Mouse (Mus musculus): ENCODE measurements around the gene Hivep2.

Gene Hivep2

DNA sequence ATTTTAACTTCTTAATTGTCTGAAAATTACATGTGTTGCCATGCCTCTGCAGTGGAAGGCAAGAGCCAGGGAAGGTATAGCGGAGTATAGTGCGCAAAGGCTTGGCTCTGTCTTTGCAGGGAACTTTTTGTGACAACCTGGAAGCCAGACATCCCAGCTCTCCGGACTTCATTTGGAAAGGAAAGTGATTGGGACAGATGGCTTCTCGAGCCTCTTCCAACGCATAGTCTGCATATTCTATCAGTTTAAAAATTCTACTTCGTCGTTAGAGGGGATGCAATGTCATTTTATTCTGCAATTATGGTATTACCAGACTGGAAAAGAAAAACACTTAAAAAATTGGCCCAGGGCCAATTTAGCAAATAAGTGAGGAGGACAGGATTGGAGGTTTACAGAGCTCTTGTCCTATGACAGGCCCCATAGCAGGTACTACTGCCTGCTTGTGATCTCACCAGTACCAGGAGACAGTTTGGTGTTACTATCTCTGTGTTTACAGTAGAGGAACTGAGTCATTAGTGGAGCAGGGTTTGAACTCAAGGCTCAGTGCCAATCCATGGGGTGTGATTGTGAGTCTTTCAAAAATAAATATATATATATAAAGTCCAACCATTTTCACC, 7.8 kb downstream of the Hivep2 start:
- DNase-seq: no peak

DNA sequence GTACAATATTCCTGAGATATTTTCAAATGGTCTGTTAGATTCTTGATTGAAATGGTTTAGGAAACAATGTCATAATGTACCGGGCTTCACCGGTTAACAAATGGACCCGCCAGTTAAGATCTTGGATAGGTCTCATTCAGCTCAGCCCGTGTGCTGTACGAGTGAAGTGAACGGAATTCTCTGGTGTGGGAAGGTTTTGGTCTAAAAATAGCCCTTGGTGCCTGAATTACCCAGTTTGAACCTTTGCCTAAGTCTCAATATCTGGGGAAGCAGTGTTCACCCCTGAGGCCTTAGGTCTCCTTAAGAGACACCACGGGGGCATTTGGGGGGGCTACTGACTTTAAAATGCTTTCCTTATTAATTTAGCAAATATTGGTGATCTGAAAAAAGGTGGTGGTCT, 8.6 kb downstream of the Hivep2 start:
- DNase-seq: no peak

DNA sequence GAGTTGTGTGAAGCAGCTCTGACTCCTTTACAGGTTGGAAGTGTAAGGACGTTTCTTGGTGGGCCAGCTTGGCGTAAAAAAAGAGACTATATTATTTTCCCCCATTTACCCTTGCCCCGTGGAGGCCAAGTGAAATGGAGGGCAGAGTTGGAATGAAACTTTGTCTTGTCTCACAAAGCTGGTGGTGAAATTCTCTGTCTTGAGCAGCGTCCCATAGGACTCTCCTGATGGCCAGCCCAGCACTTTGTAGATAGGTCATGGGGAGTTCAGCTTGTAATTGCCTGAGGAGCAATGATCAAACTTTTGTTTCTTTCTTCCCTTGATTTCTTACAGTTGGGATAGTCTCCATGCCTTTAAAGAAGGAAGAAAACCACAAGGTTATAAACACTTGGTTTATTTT, 10.0 kb downstream of the Hivep2 start:
- no peak for DNase-seq

DNA sequence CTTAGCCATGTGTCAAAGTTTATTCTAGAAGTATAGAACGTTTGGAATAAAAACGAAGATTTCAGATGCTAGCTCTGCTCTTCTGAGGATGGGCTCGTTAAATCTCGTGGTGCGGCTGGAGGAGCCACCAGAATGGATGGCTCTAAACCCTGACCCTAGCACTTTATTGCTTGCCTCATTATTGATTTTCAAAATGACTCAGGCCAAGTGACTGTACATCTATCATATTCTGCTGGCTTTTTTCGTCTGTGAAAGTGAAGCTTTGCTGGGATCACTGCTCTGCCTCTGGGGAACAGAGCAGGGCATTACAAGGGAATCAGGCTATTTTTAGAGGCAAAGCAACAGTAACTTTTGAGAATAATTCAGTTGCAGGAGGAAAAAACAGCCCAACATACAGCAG, 10.4 kb downstream of the Hivep2 start:
- no peak for DNase-seq

DNA sequence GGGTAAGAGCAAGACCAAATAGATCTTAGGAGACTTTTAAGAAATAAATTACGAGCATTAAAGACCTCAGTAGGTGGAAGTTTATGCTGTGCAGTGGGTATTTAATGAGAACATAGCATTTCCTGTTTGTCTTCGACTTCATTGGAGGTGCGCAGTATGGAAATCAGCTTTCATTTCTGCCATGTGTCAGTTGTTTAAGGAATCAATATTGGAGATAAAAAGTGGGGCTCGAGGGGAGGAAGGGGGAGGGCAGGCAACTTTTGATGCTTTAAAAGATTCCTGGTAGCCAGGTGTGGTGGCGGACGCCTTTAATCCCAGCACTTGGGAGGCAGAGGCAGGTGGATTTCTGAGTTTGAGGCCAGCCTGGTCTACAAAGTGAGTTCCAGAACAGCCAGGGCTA, 16.4 kb downstream of the Hivep2 start:
- no peak for DNase-seq

DNA sequence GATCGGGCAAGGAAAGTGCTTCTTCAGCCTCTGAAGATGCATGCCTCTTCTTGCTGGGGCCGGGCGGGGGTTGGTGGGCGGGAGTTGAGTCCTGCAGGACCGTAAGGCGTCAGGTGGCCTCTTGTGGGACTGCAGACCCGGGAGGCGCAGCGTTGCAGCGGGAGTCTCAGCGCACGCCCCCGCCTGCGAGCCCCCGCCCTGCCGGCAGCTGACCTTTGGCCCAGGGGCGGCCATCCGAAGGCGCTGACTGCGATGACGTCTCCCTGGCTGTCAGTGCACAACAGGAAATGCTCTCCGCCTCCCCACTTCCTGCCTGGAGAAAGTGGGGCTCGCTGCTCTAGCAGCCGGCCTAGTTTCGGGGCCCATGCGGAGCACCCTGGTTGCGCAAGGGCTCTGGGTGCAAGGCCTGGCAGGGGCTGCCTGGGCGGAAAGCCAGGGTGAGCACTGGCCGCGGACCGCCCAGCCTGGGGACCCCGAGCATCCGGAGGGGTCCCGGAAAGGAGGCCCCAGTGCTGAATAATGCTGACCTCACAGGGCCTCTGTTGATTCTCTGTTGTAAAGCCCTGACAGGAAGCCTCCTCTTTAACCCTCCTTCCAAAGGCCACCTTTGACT, 17.0 kb downstream of the Hivep2 start:
- peak; percentile 88 for DNase-seq

DNA sequence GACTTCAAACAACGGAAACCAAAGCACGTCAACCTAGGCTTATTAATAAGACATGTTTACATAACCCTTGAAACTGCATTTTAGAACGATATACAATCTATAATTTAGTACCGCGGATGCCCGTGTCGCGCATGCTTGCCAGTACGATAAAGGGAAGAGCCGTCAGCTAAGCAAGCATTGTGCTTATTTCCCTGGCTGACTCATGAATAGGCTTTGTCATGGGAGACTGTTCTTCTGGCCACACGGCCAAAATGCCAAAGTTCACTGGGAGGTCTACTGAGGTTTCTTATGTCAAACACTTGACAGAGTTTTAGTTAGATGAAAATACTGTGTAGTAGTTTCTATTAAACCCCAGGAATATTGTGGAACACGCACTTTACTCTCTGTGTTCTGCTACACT, 17.8 kb downstream of the Hivep2 start:
- DNase-seq: peak; percentile 40

DNA sequence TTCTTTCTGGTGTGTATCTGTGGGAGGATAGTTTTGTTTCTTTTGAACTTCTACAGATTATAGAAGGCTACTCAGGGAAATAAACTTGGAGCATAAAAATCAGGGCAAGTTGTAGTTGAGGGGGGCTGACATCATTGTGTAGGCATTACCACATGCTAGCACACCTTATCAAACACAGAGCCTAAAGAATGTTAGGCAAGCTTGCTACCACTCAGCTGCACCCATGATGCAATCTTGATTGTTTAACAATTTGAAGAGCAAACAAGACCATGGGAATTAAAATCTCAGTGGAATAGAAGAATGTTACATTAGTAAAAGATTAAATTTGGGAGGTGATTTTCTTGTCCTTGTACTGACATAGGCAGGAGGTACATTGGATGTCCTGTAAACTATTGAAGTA, 18.4 kb downstream of the Hivep2 start:
- DNase-seq: no peak

DNA sequence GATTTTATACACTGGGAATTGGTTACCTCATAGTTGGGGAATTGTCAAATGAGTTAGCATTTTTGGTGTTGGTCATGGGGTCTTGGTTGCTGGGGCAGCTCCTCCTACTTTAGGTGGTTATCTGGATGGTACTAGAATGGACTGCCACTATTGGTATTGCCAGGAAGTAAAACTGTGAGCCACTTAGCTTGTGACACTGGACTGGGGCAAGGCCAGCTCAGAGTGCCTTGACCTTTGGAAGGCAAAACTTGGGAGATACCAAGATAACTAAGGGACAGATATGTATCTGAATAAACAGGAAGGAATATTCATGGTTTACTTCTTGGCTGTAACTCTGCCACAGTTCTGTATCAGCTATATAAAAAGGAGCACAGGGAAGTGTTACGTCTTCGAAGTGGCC, 20.7 kb downstream of the Hivep2 start:
- no peak for DNase-seq

DNA sequence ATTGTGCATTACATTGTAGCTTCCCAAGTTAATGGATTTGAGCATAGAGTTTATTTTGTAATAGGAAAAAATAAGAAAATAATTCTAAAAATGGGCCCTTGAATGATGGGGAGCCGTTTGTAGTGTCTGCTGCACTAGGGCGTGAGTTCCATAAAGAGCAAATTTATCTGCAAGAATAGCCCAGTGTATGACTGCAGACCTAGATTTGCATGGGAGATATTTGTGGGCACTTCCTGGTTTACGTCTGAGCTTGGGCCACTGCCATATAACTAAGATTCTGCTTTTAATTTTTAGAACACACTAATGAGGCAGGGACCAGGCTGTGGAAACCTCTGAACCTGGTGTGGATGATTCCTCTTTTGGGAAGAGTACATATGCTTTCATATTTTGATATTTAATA, 21.5 kb downstream of the Hivep2 start:
- no peak for DNase-seq

DNA sequence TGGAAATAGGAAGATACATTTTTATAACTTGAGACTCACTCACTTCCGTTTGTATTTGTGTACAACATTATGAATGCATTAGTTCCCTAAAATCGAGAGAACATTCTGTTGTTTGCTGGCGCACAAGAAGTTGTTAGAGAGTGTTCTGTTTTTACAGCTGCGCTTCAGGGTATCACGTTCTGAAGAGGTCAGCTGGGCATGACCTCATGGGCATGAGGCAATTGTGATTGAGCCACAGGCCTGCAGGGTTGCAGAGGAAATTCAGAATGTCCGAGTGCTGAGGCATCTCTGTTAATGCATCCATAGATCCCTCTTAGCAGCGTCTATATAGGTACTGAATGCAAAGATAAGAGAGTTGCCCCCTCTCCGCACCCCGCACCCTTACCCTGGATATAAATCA, 22.4 kb downstream of the Hivep2 start:
- no peak for DNase-seq

DNA sequence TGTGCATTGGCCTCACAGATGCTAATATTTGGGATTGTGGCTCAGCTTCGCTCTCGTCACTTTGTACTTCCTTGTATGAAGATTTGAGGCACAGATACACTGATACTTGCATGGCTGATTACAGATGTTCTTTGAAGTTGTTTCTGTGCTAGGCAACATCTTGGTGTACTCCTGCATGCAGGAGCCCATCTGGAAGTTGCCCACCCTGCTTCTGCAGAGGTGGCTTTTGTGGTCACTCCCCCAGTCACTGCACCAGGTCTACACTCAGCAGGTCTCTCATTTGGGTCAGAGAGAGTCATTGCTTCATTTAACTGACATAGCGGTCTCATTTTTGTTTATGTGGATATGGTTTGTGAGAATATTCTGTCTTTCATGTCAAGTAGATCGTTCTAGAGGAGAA, 22.9 kb downstream of the Hivep2 start:
- no peak for DNase-seq

DNA sequence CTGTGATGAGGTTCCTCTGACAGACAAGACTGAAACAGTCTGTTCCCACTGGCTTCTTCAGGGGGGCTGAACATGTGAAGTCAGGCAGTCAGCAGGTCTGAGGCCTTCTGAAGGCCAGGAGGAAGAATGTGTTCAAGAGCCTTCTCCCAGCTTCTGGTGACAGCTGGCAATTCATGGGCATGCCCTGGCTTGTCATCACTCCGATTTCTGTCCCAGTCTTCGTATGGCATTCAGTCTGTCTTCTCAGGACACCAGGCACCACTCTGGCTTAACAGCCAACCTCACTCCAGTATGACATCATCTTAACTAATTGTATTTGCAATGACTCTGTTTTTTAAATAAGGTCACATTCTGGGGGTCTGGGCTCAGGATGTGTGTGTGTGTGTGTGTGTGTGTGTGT, 25.0 kb downstream of the Hivep2 start:
- DNase-seq: no peak

DNA sequence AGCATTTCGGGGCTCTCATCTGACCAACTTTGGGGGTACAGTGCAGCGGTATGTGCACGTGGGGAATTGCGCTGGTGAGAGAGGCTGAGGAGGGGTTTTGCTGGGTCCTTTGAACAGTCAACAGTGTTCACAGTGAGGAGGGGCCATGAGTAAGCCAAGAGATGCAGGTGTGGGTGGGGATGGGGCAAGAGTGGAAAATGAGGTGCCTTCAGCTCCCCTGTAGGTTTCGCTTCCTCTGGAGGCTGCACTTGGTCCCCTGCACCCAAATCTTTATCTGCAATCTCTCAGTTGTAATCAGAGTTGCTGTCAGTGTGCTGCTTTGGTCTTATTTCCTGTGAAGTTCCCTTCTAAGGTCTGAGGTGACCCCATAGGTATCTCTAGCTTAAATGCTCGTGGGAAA, 27.5 kb downstream of the Hivep2 start:
- no peak for DNase-seq

DNA sequence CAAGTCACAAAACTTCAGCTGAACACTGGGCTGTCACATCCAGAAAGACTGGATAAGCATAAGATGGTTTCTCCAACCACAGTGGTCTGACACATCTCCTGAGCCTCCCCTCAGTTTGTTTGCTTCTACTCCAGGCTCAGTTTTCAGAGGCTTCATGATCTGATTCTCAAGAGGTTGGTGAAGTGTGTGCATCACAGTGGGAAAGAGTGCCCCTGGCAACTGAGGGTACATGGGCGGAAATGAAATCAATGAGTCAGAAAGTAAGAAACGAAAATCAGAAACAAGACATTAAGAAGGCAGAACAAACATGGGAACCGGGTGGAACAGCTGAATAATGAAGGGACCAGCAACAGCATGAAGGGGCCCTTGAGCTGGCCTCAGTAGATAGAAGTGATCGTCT, 31.5 kb downstream of the Hivep2 start:
- no peak for DNase-seq

DNA sequence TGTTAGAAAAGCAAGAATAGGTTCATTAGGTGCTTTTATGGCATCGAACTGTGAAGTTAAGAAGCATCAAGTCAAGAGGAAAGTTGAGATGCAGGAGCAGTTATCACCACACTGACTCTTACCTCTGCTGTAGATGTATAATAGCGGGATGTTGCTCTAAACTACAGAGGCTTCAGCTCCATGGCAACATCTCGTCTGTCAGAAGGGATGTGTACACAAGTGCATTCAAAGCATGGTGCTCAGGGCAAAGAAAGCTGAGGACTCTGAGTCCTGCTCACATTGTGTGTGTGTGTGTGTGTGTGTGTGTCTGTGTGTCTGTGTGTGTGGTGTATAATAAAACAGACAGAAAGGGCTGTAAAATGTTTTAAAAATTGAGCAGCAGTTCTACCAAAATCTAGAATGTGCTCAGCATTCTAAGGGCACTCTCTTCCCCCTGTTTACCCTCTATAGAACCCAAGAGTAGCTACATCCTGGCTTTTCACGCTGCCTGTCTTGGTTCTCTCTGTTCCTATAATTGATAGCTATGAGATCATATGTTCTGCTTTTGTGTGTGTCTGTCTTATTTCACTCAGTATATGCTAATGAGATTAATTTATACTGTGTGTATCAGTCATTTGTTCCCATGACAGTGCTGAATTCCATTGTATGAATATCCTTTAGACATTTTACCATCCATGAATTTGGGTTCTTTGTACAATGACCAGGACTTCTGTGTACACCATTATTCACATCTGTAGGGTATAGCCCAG, 39.1 kb downstream of the Hivep2 start:
- DNase-seq: no peak

DNA sequence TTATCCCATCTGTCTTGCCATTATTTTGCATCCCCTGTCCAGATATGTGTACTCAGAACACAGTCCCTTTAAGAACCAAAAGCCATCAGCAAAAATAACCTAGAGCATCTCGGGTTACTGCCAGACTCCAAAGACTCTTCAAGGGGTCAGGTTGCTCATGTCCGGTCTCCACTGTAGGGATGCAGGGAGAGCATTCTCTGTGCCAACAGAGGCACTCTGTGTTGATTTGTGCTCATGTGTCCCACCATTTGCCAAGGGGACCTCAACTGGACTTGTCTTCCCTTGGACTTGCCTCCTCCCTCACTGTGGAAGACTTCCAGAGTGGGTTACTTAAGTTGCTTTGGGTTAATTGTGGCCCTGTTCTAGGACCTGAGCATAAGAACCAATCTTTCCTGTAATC, 43.8 kb downstream of the Hivep2 start:
- no peak for DNase-seq

DNA sequence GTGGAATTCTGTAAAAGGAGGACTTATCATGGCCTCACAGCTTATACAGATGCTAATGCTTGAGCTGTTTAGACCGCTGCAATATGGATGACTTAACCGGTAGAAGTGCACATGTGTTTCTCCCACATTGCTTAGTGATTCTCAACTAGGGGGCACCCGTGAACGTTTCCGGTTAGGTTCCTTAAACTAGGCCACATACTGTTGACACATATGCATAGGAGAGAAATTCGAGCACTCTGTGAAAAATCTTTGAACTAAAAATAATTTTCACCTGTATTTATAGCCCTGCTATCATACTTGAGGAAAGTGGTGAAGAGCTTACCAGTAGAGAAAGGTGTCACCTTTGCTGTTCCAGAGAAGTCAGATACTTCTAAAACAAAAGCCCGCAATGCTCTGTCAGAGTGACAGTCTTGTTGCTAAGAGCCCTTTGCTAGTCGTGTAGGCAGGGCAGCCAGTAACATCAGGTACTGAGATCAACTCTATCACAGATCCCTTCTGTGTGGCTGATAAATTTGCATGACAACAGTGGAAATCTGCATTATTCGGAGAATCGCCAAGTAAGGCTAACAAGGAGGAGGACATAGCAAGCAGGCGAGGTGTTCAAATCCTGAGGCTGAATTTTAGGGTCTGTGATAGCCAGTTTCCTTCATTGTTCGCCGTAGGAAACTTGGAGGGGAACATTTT, 50.6 kb downstream of the Hivep2 start:
- DNase-seq: no peak

DNA sequence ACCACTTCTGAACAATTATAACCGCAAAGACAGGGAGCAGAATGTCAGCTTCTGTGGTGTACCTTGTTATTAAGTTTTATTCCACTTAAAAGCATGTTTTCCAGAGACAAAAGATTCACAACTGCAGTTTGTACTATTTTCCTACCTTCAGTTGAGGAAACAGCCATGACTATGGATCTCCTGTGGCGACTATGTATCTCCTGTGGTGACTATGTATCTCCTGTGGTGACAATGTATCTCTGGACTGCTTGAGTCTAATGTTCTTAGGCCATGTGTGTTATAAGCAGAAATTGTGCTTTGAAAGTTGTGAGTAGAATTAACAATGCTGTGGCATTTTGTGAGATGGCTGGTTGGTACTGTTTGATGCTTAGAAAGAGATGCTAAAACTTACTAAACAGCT, 51.5 kb downstream of the Hivep2 start:
- DNase-seq: no peak

DNA sequence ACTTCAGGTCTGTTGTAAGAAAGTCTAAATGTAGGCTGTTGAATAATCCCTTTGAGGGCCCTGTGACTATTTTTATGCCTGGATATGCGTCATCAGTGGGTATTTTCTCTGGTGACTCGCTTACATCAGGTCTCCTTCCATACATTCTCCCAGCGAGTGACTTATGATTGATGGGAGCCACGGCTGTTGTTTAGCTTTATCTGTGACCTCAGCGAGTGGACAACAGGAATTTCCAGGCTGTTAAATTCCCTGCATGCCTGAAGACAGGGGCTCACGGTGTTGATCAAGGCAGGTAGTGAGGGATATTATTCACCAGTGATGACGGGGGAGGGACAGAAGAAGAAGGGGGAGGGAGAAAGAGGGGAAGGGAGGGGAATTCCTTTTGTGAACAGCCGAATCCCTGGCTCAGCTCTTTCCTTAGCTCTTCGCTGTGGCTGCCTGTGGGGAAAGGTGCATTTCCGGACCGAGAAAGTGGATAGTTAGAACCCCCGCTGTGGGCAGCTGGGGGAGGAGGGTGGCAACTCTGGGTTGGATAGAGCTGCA, 52.0 kb downstream of the Hivep2 start:
- DNase-seq: peak; percentile 27

DNA sequence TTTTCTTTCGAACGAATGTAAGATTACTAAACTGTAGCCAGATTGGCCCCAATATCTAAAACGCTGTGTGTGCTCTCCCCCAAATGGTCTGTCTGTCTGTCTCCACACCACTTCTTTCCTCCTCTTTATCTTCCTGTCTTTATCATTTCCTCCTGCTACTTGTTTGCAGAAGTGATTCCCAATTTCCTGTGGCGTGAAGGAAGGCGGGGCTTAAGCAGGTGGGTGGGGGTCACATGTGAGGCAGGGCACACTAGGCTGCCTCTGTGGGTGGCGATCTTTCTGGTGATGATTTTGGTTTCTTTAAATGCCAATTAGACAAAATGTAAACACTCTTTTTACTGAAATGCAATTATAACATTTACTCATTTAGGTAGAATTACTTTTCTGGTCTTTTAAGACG, 52.8 kb downstream of the Hivep2 start:
- no peak for DNase-seq

DNA sequence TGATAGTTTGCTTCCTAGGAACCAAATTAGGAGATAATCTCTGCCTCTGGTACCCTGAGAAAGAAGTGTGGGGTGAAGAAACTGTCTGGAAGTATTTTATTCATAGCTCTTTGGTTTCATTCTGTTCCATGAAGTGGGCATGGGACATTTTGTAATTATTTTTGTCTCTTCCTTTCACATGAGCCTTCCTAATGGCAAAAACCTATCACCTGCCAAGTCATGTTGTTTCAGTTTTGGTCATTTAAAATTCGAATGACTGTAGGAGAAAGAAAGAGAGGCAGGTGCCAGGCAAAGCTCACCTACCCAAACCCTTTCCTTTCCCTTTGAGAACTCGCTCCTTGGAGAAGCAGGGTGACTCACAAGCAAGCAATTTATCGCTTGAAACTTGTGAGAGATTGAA, 53.3 kb downstream of the Hivep2 start:
- no peak for DNase-seq

DNA sequence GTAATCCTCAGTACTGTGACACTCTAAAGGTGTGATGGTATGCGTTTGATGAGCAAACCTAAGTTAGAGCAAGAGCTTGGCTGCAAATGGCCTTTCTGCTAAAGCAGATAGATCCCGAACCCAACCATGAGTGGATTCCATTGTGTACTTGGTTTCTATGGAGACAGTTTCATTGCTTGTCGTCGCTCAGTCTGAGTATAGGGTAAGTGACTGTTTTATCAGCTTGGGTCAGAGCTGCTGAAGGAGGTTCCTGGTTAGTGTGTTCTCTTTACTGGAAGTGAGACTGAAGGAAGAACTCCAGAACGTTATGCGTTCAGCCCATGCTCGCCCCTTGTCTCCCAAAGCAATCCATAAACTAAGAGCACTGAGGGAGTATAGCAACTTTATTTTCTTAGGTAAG, 54.4 kb downstream of the Hivep2 start:
- DNase-seq: no peak

DNA sequence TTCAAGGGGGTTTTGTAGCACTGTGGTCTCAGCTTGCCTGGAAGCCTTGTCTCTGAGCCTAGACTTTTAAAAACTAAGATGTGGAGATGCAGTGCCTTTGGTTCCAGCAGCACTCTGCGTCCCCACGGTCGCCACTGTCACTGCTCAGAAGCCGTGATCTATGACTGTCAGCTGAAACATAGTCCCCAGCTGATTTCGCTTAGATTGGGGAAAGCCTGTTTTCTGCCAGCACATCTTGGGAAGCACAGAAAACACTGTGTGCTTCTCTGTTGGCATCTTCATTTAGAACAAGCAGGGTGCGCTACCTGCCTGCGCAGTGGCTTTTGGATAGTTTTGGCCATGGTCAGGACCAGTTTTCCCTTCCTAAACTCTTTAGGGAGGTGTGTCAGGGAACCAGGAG, 59.1 kb downstream of the Hivep2 start:
- DNase-seq: no peak
